Mouse (Mus musculus): ENCODE measurements around the gene Pip5k1c.
A peak's percentile ranks its signal among the peaks of the same experiment; 100 is the strongest.

Gene Pip5k1c

DNA sequence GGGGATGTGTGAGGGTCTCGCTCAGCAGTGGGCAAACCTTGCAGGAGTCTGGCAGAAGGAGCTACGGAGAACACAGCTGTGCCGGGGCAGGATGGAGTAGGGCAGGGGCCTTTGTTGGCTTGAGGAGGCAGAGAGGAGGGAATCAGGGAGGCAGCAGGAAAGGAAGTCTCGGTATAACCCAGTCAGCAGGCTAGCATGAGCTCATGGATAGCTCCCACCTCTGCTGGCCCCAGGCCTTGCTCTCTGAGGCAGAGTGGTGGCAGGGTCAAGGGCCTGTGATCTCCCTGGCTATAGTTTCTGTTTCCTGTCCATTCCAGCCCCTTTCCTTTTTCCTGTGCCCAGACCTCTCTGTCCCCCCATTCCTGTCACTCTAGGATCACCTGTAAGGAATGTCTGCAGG is 9.5 kb downstream of the Pip5k1c start:
- no peak for DNase-seq (ENCODE audit: low read depth, low spot score)

- no peak for DNase-seq (ENCODE audit: low read depth, low spot score)
Observed at GRCm38 (mm10) chr10:81302781-81303218, 10.0 kb downstream of the Pip5k1c start.

DNA sequence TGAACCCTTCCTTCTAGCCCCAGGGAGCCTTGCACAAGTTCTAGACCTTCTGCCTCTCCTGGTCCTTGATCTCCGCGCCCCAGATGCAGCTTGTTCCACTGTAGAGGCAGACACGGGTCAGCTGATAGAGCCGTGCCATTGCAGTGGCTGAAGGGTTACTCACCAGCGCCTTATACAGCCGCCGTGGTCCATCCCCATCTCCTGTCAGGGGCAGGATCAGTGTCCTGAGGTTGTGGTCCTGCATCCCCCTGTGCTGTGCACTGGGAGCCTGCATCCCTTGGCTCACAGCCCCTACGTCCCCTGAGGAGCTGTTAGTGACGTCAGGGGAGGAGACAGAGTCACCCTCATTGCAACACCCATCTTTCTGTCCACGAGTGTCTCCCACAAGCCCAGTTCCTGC is 10.5 kb downstream of the Pip5k1c start:
- no peak for DNase-seq (ENCODE audit: low read depth, low spot score)

GRCm38 (mm10) chr10:81303761-81304160 is 11.0 kb downstream of the Pip5k1c start:
- DNase-seq (ENCODE audit: low read depth, low spot score), result peak; percentile 55

- DNase-seq (ENCODE audit: low read depth, low spot score), result peak; percentile 69
Observed at GRCm38 (mm10) chr10:81304597-81305238, 12.0 kb downstream of the Pip5k1c start.

- no peak for DNase-seq (ENCODE audit: low read depth, low spot score)
Observed at GRCm38 (mm10) chr10:81305663-81306062, 12.9 kb downstream of the Pip5k1c start.

DNA sequence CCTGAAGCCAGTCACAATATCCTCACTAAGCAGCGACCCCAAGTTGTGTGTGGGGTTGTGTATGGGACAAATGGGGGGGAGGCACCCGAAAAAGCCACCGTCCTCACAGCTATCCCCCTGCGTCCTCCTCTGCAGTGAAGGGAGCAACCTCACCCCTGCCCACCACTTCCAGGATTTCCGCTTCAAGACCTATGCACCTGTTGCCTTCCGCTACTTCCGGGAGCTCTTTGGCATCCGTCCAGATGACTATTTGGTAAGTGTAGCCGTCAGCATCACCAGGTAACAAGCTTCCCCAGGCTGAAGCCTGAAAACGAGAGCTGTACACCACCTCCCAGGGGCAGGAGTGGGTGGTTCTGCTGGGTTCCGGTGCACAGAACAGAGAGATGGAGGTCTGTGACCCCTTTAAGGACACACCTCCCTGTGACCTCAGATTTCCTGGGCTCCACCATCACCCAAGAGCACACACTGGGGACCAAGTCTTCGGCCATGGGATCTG is 13.5 kb downstream of the Pip5k1c start:
- no peak for DNase-seq (ENCODE audit: low read depth, low spot score)

- DNase-seq (ENCODE audit: low read depth, low spot score), result no peak
Observed at GRCm38 (mm10) chr10:81306837-81307682, 14.3 kb downstream of the Pip5k1c start.

DNA sequence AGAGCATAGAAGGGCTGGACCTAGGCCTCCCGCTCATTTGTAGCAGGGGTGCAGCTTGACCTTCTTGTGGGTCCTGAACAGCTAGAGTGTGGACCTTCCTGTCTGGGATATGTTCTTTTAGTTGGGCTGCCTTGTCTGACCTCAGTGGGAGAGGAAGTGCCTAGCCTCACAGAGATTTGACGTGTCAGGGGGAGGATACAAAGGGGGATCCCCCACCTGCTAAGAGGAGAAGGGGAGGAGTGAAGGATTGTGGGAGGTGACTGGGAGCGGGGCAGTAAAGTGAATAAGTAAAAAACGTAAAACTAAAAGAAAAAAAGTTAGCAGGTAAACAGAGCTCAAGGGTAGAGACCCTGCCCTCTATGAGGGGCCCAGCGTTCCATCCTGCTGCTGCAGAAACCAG is 16.8 kb downstream of the Pip5k1c start:
- peak; percentile 48 for DNase-seq (ENCODE audit: low read depth, low spot score)

DNA sequence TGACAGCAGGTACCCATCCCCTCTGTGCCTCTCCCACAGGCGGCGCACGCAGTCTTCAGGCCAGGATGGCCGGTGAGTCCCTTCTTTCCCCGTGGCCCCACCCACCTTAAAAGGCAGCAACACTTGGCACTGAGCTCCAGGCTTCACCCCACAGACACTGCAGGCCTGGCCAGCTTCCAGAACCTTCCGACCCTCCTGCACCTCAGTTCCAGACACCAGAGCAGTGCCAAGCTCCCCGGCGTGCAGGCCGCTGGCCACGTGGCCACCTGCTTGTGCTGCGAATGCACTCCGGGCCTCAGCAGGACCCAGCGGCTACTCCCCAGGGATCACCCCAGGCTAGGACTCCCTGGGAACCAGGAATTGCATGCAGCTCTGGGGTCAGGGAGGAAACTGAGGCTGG is 20.8 kb downstream of the Pip5k1c start:
- DNase-seq (ENCODE audit: low read depth, low spot score), result no peak

DNA sequence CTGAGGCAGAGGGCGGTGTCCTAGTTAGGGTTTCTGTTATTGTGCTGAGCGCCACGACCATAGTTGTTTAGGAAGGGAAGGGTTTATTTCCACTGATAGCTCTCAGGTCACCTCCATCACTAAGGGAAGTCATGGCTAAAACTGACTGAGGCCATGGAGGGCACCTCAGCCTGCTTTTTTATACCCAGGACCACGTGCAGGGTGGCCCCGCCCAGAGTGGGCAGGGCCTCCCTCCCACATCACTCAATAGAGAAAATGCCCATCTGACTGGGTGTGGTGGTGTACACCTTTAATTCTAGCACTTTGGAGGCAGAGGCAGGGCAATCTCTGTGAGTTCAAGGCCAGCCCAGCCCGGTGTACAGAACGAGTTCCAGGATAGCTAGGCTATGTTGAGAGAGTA is 21.4 kb downstream of the Pip5k1c start:
- DNase-seq (ENCODE audit: low read depth, low spot score), result no peak

DNA sequence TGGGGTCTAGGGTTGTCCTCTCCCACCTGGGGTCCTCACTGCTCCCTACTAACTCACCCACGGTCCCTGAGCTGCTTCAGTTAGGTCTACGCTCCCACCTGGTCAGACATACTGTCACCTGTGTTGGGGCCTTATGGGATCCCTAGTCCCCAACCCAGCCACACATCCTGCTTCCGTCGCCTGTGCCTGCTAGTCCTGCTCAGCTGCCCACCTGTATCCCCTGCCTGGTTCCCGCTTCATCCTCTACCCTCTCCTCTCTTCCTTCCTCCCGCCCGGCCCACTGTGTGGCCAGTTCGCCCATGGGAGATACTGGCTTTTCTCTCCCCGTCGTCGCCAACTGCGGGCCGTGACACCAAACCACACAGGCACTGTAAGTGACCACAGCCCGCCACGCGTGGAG is 22.8 kb downstream of the Pip5k1c start:
- no peak for DNase-seq (ENCODE audit: low read depth, low spot score)

GRCm38 (mm10) chr10:81316338-81317060 is 23.7 kb downstream of the Pip5k1c start:
- DNase-seq (ENCODE audit: low read depth, low spot score), result no peak

DNA sequence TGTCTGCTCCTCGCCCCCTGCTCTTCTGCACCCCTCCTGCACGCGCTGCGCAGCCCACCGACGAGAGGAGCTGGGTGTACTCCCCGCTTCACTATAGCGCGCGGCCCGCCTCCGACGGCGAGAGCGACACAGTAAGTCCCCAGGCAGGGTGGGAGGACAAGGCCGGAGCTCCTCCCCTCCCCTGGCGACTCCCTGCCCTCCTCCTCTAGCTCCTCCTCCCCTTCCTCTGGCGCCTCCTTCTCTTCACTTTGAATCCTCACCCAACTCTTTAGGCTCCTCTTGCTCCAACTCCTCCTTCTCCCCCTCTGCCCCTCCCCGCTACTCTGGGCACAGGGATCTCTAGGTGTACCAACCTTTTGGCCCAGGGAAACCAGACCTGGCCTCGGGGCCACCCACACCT is 24.5 kb downstream of the Pip5k1c start:
- no peak for DNase-seq (ENCODE audit: low read depth, low spot score)

GRCm38 (mm10) chr10:81318589-81319329 is 26.0 kb downstream of the Pip5k1c start:
- DNase-seq (ENCODE audit: low read depth, low spot score), result no peak

GRCm38 (mm10) chr10:81319330-81319699 is 26.6 kb downstream of the Pip5k1c start:
- DNase-seq (ENCODE audit: low read depth, low spot score), result no peak

DNA sequence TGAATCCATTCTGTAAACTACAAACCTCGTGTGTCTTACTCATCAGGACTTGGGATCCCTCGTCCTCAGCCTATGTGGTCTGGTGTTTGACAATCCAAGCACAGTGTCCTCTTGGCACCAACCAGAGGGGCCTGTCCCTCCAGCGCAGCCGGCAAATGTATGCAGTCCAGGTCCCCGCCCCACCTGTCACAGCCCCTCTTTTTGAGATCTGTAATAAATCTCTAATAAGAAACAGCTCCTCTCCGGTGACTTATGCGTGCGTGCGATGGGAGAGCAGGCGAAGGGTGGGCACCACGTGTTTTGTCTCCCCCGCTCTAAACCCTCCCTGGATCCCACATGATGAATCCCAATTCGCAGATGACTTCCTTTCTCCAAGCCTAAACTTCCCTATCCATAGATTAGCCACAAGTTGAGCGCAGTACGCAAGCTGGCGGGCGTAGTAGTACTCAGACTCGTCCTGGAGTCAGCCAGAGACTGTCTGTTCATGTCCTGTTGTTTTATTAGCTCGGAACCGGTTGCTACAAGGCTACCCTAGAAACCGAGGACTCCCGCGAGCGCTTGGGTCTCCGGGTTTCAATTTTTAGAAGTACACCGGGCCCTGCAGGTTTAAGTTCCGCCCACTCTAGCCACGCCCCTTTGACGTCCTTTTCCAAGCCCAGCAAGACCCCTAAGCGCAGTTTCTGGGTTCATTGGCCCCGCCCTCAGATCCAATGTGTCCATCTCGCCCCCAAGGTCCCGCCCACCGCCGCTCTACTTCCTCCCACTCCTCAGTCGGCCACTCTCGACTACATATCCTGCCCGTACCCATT is 27.2 kb downstream of the Pip5k1c start:
- DNase-seq (ENCODE audit: low read depth, low spot score), result no peak

- DNase-seq (ENCODE audit: low read depth, low spot score), result peak; percentile 100
Observed at GRCm38 (mm10) chr10:81320550-81321347, 28.0 kb downstream of the Pip5k1c start, which contains the start of gene Cactin. Cactin (plus strand) TSS chr10:81321103.

- DNase-seq (ENCODE audit: low read depth, low spot score), result no peak
Observed at GRCm38 (mm10) chr10:81321436-81321835, 28.7 kb downstream of the Pip5k1c start.

DNA sequence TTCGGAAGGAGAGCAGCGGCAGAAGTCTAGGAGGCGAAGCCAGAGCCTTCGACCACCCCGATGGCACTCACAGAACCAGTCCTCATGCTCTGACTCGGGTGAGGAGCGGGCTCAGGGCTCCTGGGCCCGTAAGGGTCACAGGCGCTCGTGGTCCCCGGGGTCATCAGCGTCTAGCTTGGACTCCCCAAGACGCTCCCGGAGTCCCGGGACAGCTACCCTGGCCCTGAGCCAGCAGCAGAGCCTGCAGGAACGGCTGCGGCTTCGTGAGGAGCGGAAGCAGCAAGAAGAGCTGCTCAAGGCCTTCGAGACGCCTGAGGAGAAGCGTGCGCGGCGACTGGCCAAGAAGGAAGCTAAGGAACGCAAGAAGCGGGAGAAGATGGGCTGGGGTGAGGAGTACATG is 29.7 kb downstream of the Pip5k1c start:
- no peak for DNase-seq (ENCODE audit: low read depth, low spot score)

All from CD4-positive helper T cell, adult 2 months (primary cell).